Mouse (Mus musculus): Measurements from ENCODE around the gene Pls3.

The Pls3 gene

DNA sequence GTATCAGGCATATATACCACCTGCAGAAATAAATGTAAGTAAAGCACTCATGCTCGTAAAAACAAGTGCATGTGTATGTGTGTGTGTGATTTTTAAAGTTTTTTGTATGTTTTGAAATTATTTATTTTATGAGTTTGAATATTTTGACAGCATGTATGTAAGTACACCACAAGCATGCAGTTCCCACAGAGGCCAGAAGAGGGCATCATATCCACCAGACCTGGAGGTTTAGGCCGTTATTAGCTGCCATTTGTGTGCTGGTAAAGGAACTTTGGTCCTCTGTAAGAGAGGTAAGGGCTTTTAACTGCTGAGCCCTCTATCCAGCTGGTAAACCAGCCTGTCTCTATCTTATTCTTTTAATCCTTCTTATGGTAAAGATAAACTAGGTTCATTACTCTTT lies 97.5 kb downstream of the Pls3 start:
- peak in 1 of 2 experiments; percentile 33 for DNase-seq (ENCODE audit: inconsistent age in 2 of 2, low spot score in 1 of 2)

DNA sequence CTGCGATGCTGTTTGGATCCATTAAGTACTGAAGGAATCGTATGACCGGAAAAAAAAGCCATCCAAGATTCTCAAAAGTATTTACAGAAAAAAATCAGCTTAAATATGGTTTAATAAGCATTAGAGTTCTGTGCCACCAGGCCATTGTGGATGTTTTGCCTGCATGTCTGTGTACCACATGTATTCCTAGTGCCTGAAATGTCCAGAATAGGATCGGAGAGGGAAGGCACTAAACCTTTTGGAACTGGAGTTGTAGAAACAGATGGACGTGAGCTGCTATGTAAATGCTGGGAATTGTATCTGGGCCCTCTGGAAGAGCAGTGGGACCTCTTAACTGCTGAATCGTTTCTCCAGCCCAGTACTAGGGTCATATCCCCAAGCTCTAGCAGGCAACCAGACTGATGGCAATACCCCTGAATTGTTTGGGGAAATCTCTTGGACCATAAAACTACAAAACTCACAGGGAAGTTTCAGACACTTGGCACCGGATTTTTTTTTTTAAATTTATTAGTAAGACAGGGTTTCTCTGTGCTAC lies 110.1 kb downstream of the Pls3 start:
- DNase-seq (ENCODE audit: inconsistent age in 2 of 2, low spot score in 1 of 2): no peak

DNA sequence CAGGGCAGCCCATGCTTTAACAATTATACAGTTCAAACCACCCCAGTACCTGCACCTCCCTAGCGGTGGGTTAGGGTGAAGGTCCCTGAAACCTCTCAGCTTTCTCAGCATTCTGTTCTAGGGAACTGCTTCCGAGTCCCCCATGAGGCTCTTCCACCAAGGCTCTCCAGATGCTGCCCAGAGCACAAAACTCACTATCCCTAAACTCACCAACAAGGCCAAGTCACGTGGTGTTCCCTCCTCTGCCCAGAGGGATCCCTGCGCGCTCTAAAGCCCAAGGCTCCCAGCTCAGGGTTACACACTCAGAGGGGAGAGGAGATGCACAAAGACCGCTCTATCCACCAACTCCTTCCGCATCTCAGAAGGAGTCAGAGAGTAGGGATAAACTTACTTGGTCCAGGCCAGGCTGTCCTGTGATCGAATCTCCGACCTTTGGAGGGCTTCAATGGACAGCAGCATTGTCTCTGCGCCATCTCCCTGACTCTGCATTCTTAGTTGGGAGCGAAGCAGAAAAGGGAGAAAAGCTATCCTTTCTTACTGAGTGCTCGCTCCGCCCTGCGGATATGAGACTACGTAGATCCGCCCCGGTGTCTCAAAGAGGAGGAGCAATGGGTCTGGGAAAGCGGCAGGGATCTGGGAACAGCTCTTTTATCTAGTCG lies 110.7 kb downstream of the Pls3 start:
- peak; percentile 67 to 89 for DNase-seq (ENCODE audit: inconsistent age in 2 of 2, low spot score in 1 of 2)

GRCm38 (mm10) chrX:75759461-75759860 lies 115.5 kb downstream of the Pls3 start:
- DNase-seq (ENCODE audit: inconsistent age in 2 of 2, low spot score in 1 of 2): peak in 1 of 2 experiments; percentile 44

DNA sequence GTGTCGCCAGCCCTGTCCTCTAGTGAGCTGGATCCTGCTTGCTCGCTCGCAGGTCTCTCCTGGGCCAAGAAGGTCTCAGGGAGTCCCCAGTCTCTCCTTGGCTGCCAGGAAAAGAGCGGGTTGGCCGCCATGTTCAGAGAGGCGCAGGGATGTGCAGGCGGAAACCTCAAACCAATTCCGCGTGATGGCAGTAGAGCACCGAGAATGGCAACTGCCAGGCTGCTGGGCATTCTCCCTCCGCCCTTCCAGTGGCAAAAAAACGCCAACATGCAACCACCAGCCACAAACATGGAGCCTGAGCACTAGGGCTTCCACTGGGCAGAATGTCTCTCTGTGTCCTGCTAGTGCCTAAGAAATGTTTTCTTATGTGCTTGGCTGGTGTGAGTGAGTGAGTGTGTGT lies 115.9 kb downstream of the Pls3 start:
- DNase-seq (ENCODE audit: inconsistent age in 2 of 2, low spot score in 1 of 2): peak in 1 of 2 experiments; percentile 93

DNA sequence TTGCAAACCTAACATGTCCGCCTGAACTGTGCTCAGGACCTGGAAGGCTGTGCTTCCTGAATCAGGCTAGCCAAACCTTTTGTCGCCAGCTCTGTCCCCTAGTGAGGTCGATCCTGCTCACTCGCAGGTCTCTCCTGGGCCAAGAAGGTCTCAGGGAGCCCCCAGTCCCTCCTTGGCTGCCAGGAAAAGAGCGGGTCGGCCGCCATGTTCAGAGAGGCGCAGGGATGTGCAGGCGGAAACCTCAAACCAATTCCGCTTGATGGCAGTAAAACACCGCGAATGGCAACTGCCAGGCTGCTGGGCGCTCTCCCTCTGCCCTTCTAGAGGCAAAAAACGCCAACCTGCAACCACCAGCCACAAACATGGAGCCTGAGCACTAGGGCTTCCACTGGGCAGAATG lies 117.0 kb downstream of the Pls3 start:
- DNase-seq (ENCODE audit: inconsistent age in 2 of 2, low spot score in 1 of 2): peak in 1 of 2 experiments; percentile 94

GRCm38 (mm10) chrX:75754531-75754930 lies 120.5 kb downstream of the Pls3 start:
- DNase-seq (ENCODE audit: inconsistent age in 2 of 2, low spot score in 1 of 2): peak in 1 of 2 experiments; percentile 61

- peak in 1 of 2 experiments; percentile 88 for DNase-seq (ENCODE audit: inconsistent age in 2 of 2, low spot score in 1 of 2)
Measured at GRCm38 (mm10) chrX:75750126-75750725, 124.8 kb downstream of the Pls3 start.

DNA sequence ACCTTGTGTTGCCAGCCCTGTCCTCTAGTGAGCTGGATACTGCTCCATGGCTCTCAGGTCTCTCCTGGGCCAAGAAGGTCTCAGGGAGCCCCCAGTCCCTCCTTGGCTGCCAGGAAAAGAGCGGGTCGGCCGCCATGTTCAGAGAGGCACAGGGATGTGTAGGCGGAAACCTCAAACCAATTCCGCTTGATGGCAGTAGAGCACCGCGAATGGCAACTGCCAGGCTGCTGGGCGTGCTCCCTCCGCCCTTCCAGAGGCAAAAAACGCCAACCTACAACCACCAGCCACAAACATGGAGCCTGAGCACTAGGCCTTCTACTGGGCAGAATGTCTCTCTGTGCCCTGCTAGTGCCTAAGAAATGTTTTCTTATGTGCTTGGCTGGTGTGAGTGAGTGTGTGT lies 125.7 kb downstream of the Pls3 start:
- peak in 1 of 2 experiments; percentile 93 for DNase-seq (ENCODE audit: inconsistent age in 2 of 2, low spot score in 1 of 2)

- DNase-seq (ENCODE audit: inconsistent age in 2 of 2, low spot score in 1 of 2): peak in 1 of 2 experiments; percentile 93
Measured at GRCm38 (mm10) chrX:75744466-75744865, 130.5 kb downstream of the Pls3 start.

- DNase-seq (ENCODE audit: inconsistent age in 2 of 2, low spot score in 1 of 2): peak in 1 of 2 experiments; percentile 73
Measured at GRCm38 (mm10) chrX:75739464-75739863, 135.5 kb downstream of the Pls3 start.

Data from adrenal gland, adult (tissue).